Mouse (Mus musculus) layer of hippocampus, adult 2 months (tissue): Measurements from ENCODE around the gene Alkbh2. TPM values are rescaled to one million over a fixed set of nuclear protein-coding genes. Genes with fewer than 3 reads are reported as not detected.

ENCODE experiments used
- DNase-seq, 2 experiments: peaks; one replicate each; pipeline ENCODE4 v3.0.0; 2022; ENCODE audit warnings: low spot score in 2 of 2
- H3K27ac ChIP-seq: fragments of 200-600 bp; 2 replicates; pipeline ENCODE4 v1.8.1; 2022
- H3K4me3 ChIP-seq: fragments of 200-600 bp; 2 replicates; pipeline ENCODE4 v1.8.1; 2022; ENCODE audit warnings: mild to moderate bottlenecking
- CTCF ChIP-seq: fragments of 200-600 bp; conservative IDR thresholded peaks from 2 replicates; pipeline ENCODE4 v1.8.1; 2022; ENCODE audit warnings: antibody characterized with exemption, mild to moderate bottlenecking, moderate library complexity
- total RNA-seq, 2 experiments: library from RNA; stranded (reverse); gene quantifications; 2 replicates each; pipeline ENCODE4 v1.2.3; 2021

Gene Alkbh2
- total RNA-seq, 2 experiments from 2014 or later: 4.8 to 5.1 TPM

- Histone ChIP-seq H3K4me3 (no peak overlapping the region), H3K27ac (no peak overlapping the region)
- TF ChIP-seq CTCF: no peak
- no peak for DNase-seq
Measured at GRCm38 (mm10) chr5:114135516-114135915, 7.5 kb upstream of the Alkbh2 start.

GRCm38 (mm10) chr5:114134091-114134534 is 6.1 kb upstream of the Alkbh2 start:
- H3K27ac ChIP-seq: no peak overlapping the region
- DNase-seq: peak; percentile 19 to 66
- H3K4me3 ChIP-seq: no peak overlapping the region
- TF ChIP-seq CTCF: peak; percentile 86

- DNase-seq: no peak
- no peak for TF ChIP-seq CTCF
- no peak overlapping the region for H3K4me3 ChIP-seq
- no peak overlapping the region for H3K27ac ChIP-seq
Measured at GRCm38 (mm10) chr5:114132841-114133240, 4.8 kb upstream of the Alkbh2 start.

GRCm38 (mm10) chr5:114131521-114131840 is 3.5 kb upstream of the Alkbh2 start:
- peak overlapping the region; percentile 43; the same call in 1 of the 2 replicates for H3K27ac ChIP-seq
- no peak for TF ChIP-seq CTCF
- H3K4me3 ChIP-seq: peak overlapping the region; percentile 96
- peak in 1 of 2 experiments; percentile 16 for DNase-seq

DNA sequence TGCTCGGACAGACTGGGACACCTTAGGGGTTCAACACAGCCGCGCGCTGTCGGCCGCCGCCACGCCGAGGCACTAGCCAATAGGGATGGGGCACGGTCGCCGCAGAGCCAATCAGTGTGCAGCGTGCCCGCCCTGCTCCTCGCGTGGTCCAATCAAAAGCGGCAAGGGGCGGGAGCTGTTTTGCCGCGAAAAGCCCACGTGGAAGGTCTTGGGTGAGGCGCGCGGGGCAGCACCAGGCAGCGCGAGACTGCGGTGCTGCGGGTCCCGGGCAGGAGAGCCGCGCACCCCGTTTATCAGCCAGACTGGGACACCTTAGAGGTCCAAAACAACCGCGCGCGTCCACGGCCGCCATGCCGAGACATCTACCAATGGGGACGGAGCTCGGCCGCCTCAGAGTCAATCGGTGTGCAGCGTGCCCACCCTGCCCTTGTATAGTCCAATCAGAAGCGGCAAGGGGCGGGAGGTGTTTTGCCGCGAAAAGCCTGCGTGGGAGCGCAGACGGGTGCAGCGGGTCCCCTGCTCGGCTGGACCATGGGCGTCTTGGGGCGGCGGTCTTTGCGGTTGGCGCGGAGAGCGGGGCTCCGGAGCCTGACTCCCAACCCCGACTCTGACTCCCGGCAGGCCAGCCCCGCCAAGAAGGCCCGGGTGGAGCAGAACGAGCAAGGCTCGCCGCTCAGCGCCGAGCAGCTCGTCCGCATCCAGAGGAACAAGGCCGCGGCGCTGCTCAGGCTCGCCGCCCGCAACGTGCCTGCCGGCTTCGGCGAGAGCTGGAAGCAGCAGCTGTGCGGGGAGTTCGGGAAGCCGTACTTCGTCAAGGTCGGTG is 2.9 kb upstream of the Alkbh2 start:
- Histone ChIP-seq H3K4me3 (peak overlapping the region; percentile 96), H3K27ac (peak overlapping the region; percentile 43; the same call in 1 of the 2 replicates)
- DNase-seq: peak; percentile 91 to 93
- TF ChIP-seq CTCF: no peak

- TF ChIP-seq CTCF: no peak
- peak within 1 kb of the TSS; percentile 43; the same call in 1 of the 2 replicates for H3K27ac ChIP-seq
- peak within 1 kb of the TSS; percentile 96 for H3K4me3 ChIP-seq
- no peak for DNase-seq
Measured at GRCm38 (mm10) chr5:114130211-114130605, 2.2 kb upstream of the Alkbh2 start, which contains the start of gene Ung. TSS of gene Ung (plus strand) at chr5:114130386.

DNA sequence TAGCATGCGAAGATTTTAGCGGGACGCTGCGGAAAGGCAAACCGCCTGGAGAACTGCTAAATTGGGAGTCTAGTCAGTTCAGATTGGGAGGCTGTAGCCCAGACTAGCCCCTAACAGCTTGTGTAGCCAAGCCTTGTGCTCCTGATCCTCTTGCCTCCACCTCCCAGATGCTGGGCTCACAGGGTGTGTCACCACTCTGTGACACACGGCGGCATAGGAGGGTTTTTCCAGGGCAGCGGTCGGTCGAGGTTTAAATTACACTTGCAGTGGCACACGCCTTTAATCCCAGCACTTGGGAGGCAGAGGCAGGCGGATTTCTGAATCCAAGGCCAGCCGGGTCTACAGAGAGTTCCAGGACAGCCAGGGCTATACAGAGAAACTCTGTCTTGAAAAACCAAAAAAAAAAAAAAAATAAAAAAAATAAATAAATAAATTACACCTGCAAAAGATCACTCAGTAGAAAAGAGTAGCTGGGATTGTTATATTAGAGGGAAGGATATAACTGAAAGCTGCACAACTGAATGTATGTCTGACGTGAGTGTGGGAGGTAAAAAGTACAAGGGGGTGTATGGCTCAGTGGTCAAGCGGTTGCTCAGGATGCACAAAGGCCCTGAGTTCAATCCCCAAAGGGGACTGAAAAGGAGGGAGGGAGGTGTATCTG is 1.7 kb upstream of the Alkbh2 start:
- H3K4me3 ChIP-seq: no peak overlapping the region
- no peak for TF ChIP-seq CTCF
- H3K27ac ChIP-seq: no peak overlapping the region
- DNase-seq: no peak

GRCm38 (mm10) chr5:114126499-114127244 is 1.3 kb downstream of the Alkbh2 start:
- Histone ChIP-seq H3K27ac (no peak overlapping the region), H3K4me3 (no peak overlapping the region)
- DNase-seq: no peak
- TF ChIP-seq CTCF: no peak

GRCm38 (mm10) chr5:114126008-114126407 is 2.0 kb downstream of the Alkbh2 start:
- DNase-seq: no peak
- no peak for TF ChIP-seq CTCF
- H3K27ac ChIP-seq: no peak overlapping the region
- no peak overlapping the region for H3K4me3 ChIP-seq

- Histone ChIP-seq H3K4me3 (no peak overlapping the region), H3K27ac (no peak overlapping the region)
- TF ChIP-seq CTCF: no peak
- DNase-seq: no peak
Measured at GRCm38 (mm10) chr5:114119806-114120205, 8.2 kb downstream of the Alkbh2 start.

GRCm38 (mm10) chr5:114116586-114116985 is 11.4 kb downstream of the Alkbh2 start:
- no peak overlapping the region for H3K27ac ChIP-seq
- no peak for TF ChIP-seq CTCF
- no peak overlapping the region for H3K4me3 ChIP-seq
- no peak for DNase-seq

GRCm38 (mm10) chr5:114115030-114115429 is 13.0 kb downstream of the Alkbh2 start:
- no peak overlapping the region for H3K27ac ChIP-seq
- DNase-seq: no peak
- no peak for TF ChIP-seq CTCF
- no peak overlapping the region for H3K4me3 ChIP-seq

DNA sequence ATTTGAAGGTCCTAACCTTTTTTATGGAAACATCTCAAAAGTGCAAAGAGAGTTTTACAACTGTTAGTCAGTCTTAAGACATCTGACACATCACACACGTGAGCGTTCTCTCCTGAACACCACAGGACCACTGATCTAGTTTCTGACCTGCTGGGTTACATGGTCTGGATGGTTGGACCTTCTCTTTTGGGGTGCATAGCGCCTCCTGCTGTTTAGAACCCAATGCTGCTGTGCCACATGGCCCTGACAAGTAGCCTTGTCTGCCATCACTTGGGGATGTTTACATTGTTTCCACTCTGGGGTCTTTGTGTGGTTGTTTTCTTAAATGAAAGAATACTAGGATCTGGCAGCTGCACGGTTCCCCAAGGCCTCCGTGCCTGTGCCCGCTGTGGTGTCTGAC is 14.7 kb downstream of the Alkbh2 start:
- DNase-seq: no peak
- no peak overlapping the region for H3K27ac ChIP-seq
- peak; percentile 44 for TF ChIP-seq CTCF
- no peak overlapping the region for H3K4me3 ChIP-seq
